Mouse (Mus musculus) limb, embryonic 15.5 days (tissue): ENCODE measurements around the gene Bfsp2. TPM values are rescaled to one million over a fixed set of nuclear protein-coding genes. Genes with fewer than 3 reads are reported as not detected.
"Not testable (repeated sequence)": the region's sequence is repeated elsewhere in the genome, so short reads cannot be mapped to it uniquely, and the experiment has no call there.

Experiments
- ATAC-seq: fragments of 200-750 bp; cut with Nextera tagmentation; 2 replicates; pipeline ENCODE4 v1.8.0; 2017; ENCODE audit warnings: low read depth, moderate TSS enrichment; ENCODE audit not compliant: insufficient number of reproducible peaks, low FRiP score, low TSS enrichment
- H3K27ac ChIP-seq: fragments of 300-500 bp; sonication (generic); 2 replicates; pipeline ENCODE4 v1.5.1; 2015; ENCODE audit warnings: moderate library complexity, mild to moderate bottlenecking, inconsistent platforms
- H3K27me3 ChIP-seq: fragments of 300-500 bp; sonication (generic); 2 replicates; pipeline ENCODE4 v1.6.1; 2015; ENCODE audit warnings: inconsistent platforms
- H3K36me3 ChIP-seq: fragments of 300-500 bp; sonication (generic); 2 replicates; pipeline ENCODE4 v1.6.1; 2015; ENCODE audit warnings: inconsistent platforms
- H3K4me1 ChIP-seq: fragments of 300-500 bp; sonication (generic); 2 replicates; pipeline ENCODE4 v1.6.1; 2015; ENCODE audit warnings: inconsistent platforms
- H3K4me2 ChIP-seq: fragments of 300-500 bp; sonication (generic); 2 replicates; pipeline ENCODE4 v1.6.1; 2015; ENCODE audit warnings: mild to moderate bottlenecking, inconsistent platforms
- H3K4me3 ChIP-seq: fragments of 300-500 bp; sonication (generic); 2 replicates; pipeline ENCODE4 v1.5.1; 2015; ENCODE audit warnings: mild to moderate bottlenecking, inconsistent platforms
- H3K9ac ChIP-seq: fragments of 300-500 bp; sonication (generic); 2 replicates; pipeline ENCODE4 v1.6.1; 2015; ENCODE audit warnings: inconsistent platforms
- H3K9me3 ChIP-seq: fragments of 300-500 bp; sonication (generic); 2 replicates; pipeline ENCODE4 v1.6.1; 2016; ENCODE audit warnings: inconsistent platforms
- WGBS: fragments of 180-500 bp; shearing (Covaris S2); methylation state at CpG from one replicate; pipeline ENCODE4 v1.1.7; 2015; 5-methylcytosine and 5-hydroxymethylcytosine counted together
- polyA plus RNA-seq: library from polyadenylated mRNA; unstranded; fragments of >200 nt; fragmentation: Nextera tagmentation; extraction: Ambion mirVana; gene quantifications from 2 replicates; pipeline ENCODE4 v1.2.1, GENCODE M21; 2015

The Bfsp2 gene
- polyA plus RNA-seq, 1 experiment from 2014 or later: 1.4 TPM

DNA sequence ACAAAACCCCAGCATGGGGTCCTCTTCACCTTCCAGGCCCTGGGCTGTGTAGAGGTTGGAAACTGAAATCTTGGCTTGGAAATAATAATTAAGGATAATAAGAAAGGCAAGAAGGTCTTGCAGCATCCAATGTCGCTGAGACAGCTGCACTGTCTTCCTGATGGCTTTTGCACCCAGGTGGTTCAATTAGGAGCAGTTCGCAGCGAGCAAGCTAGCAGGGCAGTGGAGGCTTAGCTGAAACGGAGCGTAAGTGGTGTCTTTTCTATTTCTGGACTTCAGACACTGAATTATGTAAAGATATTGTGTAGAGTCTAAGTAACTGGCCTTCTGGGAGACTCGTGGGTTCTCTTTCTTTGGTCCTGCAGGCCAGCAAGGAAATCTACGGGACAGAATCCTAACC, 56.8 kb downstream of the Bfsp2 start:
- Histone ChIP-seq H3K27ac (no peak overlapping the region), H3K4me2 (no peak overlapping the region), H3K9me3 (no peaks in the 10 kb centered on the region), H3K4me1 (peaks cover 6% of the 10 kb centered on the region), H3K36me3 (no peaks in the 10 kb centered on the region), H3K4me3 (no peak overlapping the region), H3K9ac (no peak overlapping the region), H3K27me3 (no peaks in the 10 kb centered on the region)
- 73% methylated on average over 7 of the region's 7 CpGs for WGBS
- no peak for ATAC-seq

DNA sequence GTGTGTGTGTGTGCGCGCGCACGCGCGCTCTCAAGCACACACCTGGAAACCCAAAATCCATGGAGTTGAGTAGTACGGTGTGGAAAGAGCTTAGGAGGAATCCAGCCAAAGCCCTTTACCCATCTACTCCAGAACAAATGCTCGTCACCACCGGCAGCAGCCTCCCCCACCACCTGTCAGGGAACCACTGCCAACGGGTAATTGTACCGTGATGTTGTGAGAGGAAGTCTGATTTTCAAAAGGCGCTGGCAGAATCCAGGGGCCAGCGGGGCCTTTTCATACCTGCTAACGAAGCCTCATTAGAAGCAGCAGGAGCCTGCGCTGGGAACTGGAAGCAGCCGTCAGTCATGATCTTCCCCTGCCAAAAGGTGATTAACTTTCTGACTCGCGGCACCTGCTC, 57.4 kb downstream of the Bfsp2 start:
- Histone ChIP-seq H3K9ac (no peak overlapping the region), H3K4me2 (no peak overlapping the region), H3K9me3 (no peaks in the 10 kb centered on the region), H3K36me3 (no peaks in the 10 kb centered on the region), H3K27ac (no peak overlapping the region), H3K27me3 (no peaks in the 10 kb centered on the region), H3K4me3 (no peak overlapping the region), H3K4me1 (peaks cover 6% of the 10 kb centered on the region)
- WGBS: 44% methylated on average over 18 of the region's 18 CpGs
- no peak for ATAC-seq

DNA sequence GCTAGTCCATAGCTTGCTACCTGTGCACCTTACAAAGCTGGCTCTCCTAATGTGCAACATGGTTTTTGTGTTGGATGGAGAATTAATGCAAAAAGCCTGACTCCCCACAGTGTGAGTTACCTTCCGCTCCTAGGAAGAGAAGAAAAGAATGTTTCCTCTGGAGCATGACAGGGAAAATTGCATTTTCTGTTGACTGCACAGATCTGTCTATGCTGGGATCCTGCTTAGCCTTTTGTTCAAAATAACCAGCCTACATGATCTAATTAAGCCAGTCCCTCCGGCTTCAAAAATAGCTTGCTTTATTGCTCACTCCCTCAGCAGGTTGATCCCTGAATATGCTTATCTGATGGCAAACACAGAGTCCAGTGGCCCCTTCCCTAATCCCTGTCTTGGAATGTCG, 59.4 kb downstream of the Bfsp2 start:
- no peak overlapping the region for H3K27ac ChIP-seq
- no peak for ATAC-seq
- H3K4me1 ChIP-seq: peaks cover 6% of the 10 kb centered on the region
- H3K9me3 ChIP-seq: no peaks in the 10 kb centered on the region
- 63% methylated on average over 3 of the region's 3 CpGs for WGBS
- H3K4me2 ChIP-seq: no peak overlapping the region
- no peaks in the 10 kb centered on the region for H3K27me3 ChIP-seq
- no peak overlapping the region for H3K4me3 ChIP-seq
- no peak overlapping the region for H3K9ac ChIP-seq
- no peaks in the 10 kb centered on the region for H3K36me3 ChIP-seq

GRCm38 (mm10) chr9:103418786-103419185, 61.4 kb downstream of the Bfsp2 start:
- no peaks in the 10 kb centered on the region for H3K36me3 ChIP-seq
- H3K9me3 ChIP-seq: no peaks in the 10 kb centered on the region
- H3K4me2 ChIP-seq: no peak overlapping the region
- H3K4me3 ChIP-seq: no peak overlapping the region
- H3K9ac ChIP-seq: no peak overlapping the region
- WGBS: 93% methylated on average over 2 of the region's 2 CpGs
- peaks cover 6% of the 10 kb centered on the region for H3K4me1 ChIP-seq
- no peak for ATAC-seq
- no peak overlapping the region for H3K27ac ChIP-seq
- no peaks in the 10 kb centered on the region for H3K27me3 ChIP-seq

DNA sequence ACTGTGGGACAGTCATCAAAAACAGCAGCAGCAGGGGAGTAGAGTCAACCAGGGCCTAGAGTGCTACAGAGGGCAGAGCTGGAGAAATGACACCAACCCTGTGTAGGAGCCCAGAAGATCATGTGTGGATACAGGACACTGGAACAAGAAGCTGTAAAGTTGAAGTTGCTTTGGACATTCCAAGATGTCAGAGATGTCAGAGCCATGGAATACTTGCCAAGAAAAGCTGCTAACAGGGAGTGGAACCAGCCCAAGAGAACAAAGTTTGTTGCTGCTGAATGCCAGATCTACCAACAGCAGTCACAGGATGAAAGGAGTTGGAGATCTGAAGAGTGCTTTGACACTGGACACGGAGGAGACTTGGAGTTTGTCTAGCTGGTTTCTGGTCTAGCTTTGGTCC, 62.0 kb downstream of the Bfsp2 start:
- not testable (repeated sequence) for H3K9me3 ChIP-seq, H3K4me3 ChIP-seq, H3K4me2 ChIP-seq, H3K36me3 ChIP-seq, H3K27ac ChIP-seq, H3K9ac ChIP-seq, H3K27me3 ChIP-seq, ATAC-seq
- peaks cover 10% of the 10 kb centered on the region for H3K4me1 ChIP-seq
- 84% methylated on average over 1 of the region's 1 CpGs for WGBS

GRCm38 (mm10) chr9:103413457-103413856, 66.8 kb downstream of the Bfsp2 start:
- Histone ChIP-seq H3K27ac (no peak overlapping the region), H3K4me3 (no peak overlapping the region), H3K36me3 (no peaks in the 10 kb centered on the region), H3K4me1 (peaks cover 24% of the 10 kb centered on the region), H3K9me3 (no peaks in the 10 kb centered on the region), H3K9ac (no peak overlapping the region), H3K27me3 (no peaks in the 10 kb centered on the region), H3K4me2 (no peak overlapping the region)
- ATAC-seq: no peak
- 24% methylated on average over 9 of the region's 9 CpGs for WGBS

- Histone ChIP-seq H3K9me3 (no peaks in the 10 kb centered on the region), H3K27ac (peak overlapping the region; percentile 28; the same call in 1 of the 2 replicates), H3K36me3 (no peaks in the 10 kb centered on the region), H3K4me2 (no peak overlapping the region), H3K4me1 (peaks cover 25% of the 10 kb centered on the region), H3K27me3 (no peaks in the 10 kb centered on the region), H3K4me3 (no peak overlapping the region), H3K9ac (no peak overlapping the region)
- 31% methylated on average over 2 of the region's 2 CpGs for WGBS
- no peak for ATAC-seq
These were observed 71.1 kb downstream of the Bfsp2 start for GRCm38 (mm10) chr9:103409119-103409518.

DNA sequence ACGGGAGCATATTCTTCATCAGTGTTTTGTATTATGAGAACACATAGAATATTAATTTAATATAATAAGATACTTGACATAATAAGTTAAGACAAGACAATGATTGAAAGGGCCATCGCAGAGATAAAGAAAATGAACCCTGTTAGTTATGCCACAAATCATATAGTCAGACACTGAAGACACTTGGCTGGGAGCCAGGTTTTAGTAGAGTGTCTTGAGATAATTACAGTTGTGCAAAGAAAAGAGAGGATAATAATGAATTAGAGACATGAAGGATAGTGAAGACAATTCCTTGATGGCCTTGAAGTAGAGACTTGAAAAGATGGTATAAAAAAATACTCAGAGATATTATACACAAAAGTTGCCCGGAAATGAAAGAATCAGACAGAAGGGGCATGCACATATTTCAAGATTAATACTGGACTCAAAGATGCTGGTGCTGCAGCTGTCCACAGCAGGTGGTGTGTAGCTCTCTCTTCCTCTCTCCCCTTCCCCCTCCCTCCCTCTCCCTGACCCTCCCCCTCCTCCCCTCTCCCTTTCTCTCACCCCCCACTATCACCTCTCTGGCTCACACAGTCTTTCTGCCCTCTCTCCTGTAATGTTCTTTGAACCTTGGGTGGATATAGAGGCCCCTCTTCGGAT, 72.0 kb downstream of the Bfsp2 start:
- H3K9ac ChIP-seq: no peak overlapping the region
- no peak for ATAC-seq
- WGBS: 53% methylated on average over 4 of the region's 4 CpGs
- H3K27ac ChIP-seq: peak overlapping the region; percentile 28; the same call in 1 of the 2 replicates
- no peaks in the 10 kb centered on the region for H3K9me3 ChIP-seq
- no peak overlapping the region for H3K4me2 ChIP-seq
- no peaks in the 10 kb centered on the region for H3K27me3 ChIP-seq
- peaks cover 24% of the 10 kb centered on the region for H3K4me1 ChIP-seq
- H3K4me3 ChIP-seq: no peak overlapping the region
- no peaks in the 10 kb centered on the region for H3K36me3 ChIP-seq

GRCm38 (mm10) chr9:103403331-103403973, 76.8 kb downstream of the Bfsp2 start:
- no peak for ATAC-seq
- no peaks in the 10 kb centered on the region for H3K27me3 ChIP-seq
- no peak overlapping the region for H3K4me3 ChIP-seq
- H3K4me2 ChIP-seq: no peak overlapping the region
- H3K9ac ChIP-seq: no peak overlapping the region
- H3K36me3 ChIP-seq: no peaks in the 10 kb centered on the region
- no peak overlapping the region for H3K27ac ChIP-seq
- 29% methylated on average over 4 of the region's 4 CpGs for WGBS
- peaks cover 16% of the 10 kb centered on the region for H3K4me1 ChIP-seq
- H3K9me3 ChIP-seq: no peaks in the 10 kb centered on the region

DNA sequence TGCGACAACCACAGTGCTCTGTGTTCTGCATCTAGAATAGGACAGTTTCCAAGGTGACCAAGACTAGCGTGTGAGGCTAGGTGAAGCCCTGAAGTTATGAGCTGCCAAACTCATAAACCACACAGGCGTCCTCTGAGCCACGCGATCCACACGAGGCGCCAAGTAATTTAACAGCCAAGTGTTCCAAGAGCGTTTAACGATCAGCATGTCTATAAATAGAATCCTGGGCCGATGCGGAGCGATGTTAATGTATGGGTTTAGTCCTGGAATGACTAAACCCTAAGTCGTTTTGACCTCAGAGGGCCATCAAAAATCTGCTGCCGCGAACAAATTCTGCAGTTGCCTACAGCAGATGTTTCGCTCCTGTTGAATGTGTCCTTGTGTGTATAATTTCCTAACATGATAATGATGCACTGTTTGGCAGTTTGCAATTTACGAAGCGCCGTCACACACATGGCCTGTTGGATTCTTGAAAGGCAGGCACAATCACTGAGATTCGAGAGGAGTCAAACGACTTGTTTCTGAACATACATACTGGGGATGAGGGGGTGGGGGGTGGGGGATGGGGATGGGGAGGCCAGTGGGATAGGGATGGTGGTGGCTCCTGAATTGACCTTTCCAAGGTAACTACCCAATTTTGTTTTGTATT, 81.6 kb downstream of the Bfsp2 start:
- Histone ChIP-seq H3K27ac (peak overlapping the region; percentile 33), H3K9ac (no peak overlapping the region), H3K4me2 (peak overlapping the region; percentile 39), H3K4me1 (peaks cover 16% of the 10 kb centered on the region), H3K9me3 (no peaks in the 10 kb centered on the region), H3K4me3 (no peak overlapping the region), H3K27me3 (0 out of 2 replicates have a peak, but pooled peaks cover 3% of the 10 kb centered on the region), H3K36me3 (no peaks in the 10 kb centered on the region)
- ATAC-seq: peak; percentile 90
- WGBS: 12% methylated on average over 21 of the region's 21 CpGs

DNA sequence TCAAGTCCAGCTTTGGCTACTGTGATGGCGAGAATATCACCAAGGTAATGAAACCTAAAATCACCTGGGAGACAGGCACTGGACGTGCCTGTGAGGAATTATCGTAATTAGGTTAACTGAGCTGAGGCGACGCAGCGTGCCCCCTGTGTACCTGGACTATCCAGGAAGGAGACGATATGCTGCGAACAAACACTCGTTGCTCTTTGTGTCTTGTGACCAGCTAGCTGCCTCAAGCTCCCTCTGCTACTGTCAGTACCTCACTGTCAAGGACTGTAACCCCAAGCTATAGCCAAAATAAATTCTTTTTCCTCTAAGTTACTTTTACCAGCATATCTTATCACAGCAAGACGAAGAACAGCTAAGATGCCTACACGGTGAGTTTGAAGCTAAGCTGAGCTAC, 87.0 kb downstream of the Bfsp2 start:
- Histone ChIP-seq H3K27ac (no peak overlapping the region), H3K4me2 (no peak overlapping the region), H3K4me3 (no peak overlapping the region), H3K36me3 (no peaks in the 10 kb centered on the region), H3K4me1 (no peaks in the 10 kb centered on the region; the same call in 1 of the 2 replicates), H3K9me3 (no peaks in the 10 kb centered on the region), H3K27me3 (0 out of 2 replicates have a peak, but pooled peaks cover 13% of the 10 kb centered on the region), H3K9ac (no peak overlapping the region)
- no peak for ATAC-seq
- WGBS: 76% methylated on average over 11 of the region's 11 CpGs

GRCm38 (mm10) chr9:103391796-103392372, 88.3 kb downstream of the Bfsp2 start:
- WGBS: 69% methylated on average over 6 of the region's 6 CpGs
- ATAC-seq: no peak

More at GRCm38 (mm10) chr9:103391796-103392372, 88.3 kb downstream of the Bfsp2 start:
- Histone ChIP-seq H3K27me3 (0 out of 2 replicates have a peak, but pooled peaks cover 11% of the 10 kb centered on the region), H3K4me2 (no peak overlapping the region), H3K9me3 (no peaks in the 10 kb centered on the region), H3K9ac (no peak overlapping the region), H3K36me3 (no peaks in the 10 kb centered on the region), H3K27ac (no peak overlapping the region), H3K4me3 (no peak overlapping the region), H3K4me1 (peaks cover 7% of the 10 kb centered on the region)
